Mouse (Mus musculus) hindbrain, embryonic 13.5 days (tissue): ENCODE results near the gene Adgrg5. TPM values are rescaled to one million over a fixed set of nuclear protein-coding genes. Genes with fewer than 3 reads are reported as not detected.

Source experiments
- ATAC-seq: fragments of 200-750 bp; cut with Nextera tagmentation; 2 replicates; pipeline ENCODE4 v1.8.0; 2017; ENCODE audit warnings: moderate TSS enrichment; ENCODE audit not compliant: low FRiP score
- H3K27ac ChIP-seq: fragments of 300-500 bp; sonication (generic); 2 replicates; pipeline ENCODE4 v1.5.1; 2015; ENCODE audit warnings: inconsistent platforms, mild to moderate bottlenecking, moderate library complexity
- H3K27me3 ChIP-seq: fragments of 300-500 bp; sonication (generic); 2 replicates; pipeline ENCODE4 v1.6.1; 2015; ENCODE audit warnings: mild to moderate bottlenecking, inconsistent platforms
- H3K36me3 ChIP-seq: fragments of 300-500 bp; sonication (generic); 2 replicates; pipeline ENCODE4 v1.6.1; 2015; ENCODE audit warnings: mild to moderate bottlenecking, inconsistent platforms
- H3K4me1 ChIP-seq: fragments of 300-500 bp; sonication (generic); replicated peaks from 2 replicates; pipeline ENCODE4 v1.6.1; 2015; ENCODE audit warnings: inconsistent platforms
- H3K4me2 ChIP-seq: fragments of 300-500 bp; sonication (generic); 2 replicates; pipeline ENCODE4 v1.6.1; 2015; ENCODE audit warnings: inconsistent platforms, mild to moderate bottlenecking, moderate library complexity
- H3K4me3 ChIP-seq: fragments of 300-500 bp; sonication (generic); 2 replicates; pipeline ENCODE4 v1.5.1; 2015; ENCODE audit warnings: mild to moderate bottlenecking, inconsistent platforms
- H3K9ac ChIP-seq: fragments of 300-500 bp; sonication (generic); 2 replicates; pipeline ENCODE4 v1.6.1; 2015; ENCODE audit warnings: mild to moderate bottlenecking, inconsistent platforms
- H3K9me3 ChIP-seq: fragments of 300-500 bp; sonication (generic); 2 replicates; pipeline ENCODE4 v1.6.1; 2016; ENCODE audit warnings: inconsistent platforms
- WGBS: fragments of 180-500 bp; shearing (Covaris S2); methylation state at CpG from one replicate; pipeline ENCODE4 v1.1.7; 2015; 5-methylcytosine and 5-hydroxymethylcytosine counted together
- polyA plus RNA-seq: library from polyadenylated mRNA; unstranded; fragments of >200 nt; fragmentation: Nextera tagmentation; extraction: Ambion mirVana; gene quantifications from 2 replicates; pipeline ENCODE4 v1.2.1, GENCODE M21; 2015

Adgrg5 gene
- polyA plus RNA-seq, 1 experiment from 2014 or later = not detected

DNA sequence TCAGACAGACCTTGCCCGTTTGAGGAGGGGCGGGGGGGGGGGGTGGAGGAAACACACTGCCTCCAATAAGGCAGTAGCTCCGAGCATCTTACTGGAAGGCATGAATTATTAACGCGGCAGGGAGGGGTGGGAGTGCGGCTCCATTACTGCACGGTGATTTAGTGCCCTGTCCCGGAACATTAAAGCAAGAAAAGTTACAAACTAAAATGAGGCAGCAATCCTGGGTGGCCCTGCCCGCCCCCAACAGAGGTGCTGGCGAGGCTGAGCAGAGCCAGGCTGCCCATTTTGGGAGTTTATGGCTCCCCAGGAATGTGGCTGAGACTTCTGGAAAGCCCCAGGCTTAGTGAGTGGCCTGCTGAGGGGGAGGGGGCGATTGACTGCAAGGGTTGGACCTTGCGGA lies 19.8 kb upstream of the Adgrg5 start:
- WGBS = 59% methylated on average over 12 of the region's 12 CpGs

DNA sequence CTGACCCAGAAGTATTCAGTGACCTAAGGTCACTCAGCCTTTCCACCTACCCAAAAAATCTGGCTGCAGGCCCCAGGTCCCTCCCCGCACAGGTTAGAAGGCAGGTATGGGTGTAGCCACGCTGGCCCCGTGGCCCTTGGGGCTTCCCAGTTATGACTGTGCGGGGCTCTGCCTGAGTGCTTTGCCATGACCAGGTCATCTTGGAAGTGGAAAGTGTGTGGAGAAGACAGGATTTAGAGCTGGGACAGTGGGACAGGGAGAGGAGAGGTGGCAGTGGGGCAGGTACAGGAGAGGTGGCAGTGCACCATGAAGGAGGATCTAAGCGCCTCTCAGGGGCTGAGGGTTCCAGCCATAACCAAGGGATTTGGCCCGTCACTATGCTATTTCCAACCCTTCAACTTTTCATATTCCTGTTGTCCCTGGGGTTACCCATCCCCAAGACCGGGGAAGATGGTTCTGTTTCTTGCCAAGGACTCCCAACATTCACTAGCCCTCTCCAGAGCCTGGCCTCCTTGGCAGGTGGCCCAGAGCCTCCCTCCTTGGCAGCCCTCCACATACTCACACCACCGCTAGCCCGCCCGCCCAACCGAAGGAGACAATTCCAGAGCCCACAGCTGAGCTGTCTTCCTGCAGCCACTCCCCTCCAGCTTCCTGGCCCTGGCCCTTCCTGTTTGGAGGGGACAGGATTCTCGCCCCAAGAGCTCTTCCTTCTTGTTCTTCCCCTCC lies 18.9 kb upstream of the Adgrg5 start:
- Histone ChIP-seq H3K36me3 (no peaks in the 10 kb centered on the region), H3K9ac (peak overlapping the region; percentile 49; the same call in 1 of the 2 replicates), H3K4me1 (peaks cover 29% of the 10 kb centered on the region), H3K27me3 (peaks cover 4% of the 10 kb centered on the region; the same call in 1 of the 2 replicates), H3K4me3 (no peak overlapping the region), H3K27ac (0 out of 2 replicates have a peak overlapping the region, but pooled peaks have one; percentile 23), H3K9me3 (no peaks in the 10 kb centered on the region), H3K4me2 (no peak overlapping the region)
- peak; percentile 33; the same call in 1 of the 2 replicates for ATAC-seq
- 76% methylated on average over 12 of the region's 12 CpGs for WGBS

More for the DNA sequence above, 19.8 kb upstream of the Adgrg5 start:
- H3K36me3 ChIP-seq = no peaks in the 10 kb centered on the region
- H3K4me3 ChIP-seq = no peak overlapping the region
- peaks cover 5% of the 10 kb centered on the region; the same call in 1 of the 2 replicates for H3K27me3 ChIP-seq
- H3K27ac ChIP-seq = no peak overlapping the region
- no peak for ATAC-seq
- no peaks in the 10 kb centered on the region for H3K9me3 ChIP-seq
- peaks cover 37% of the 10 kb centered on the region for H3K4me1 ChIP-seq
- H3K4me2 ChIP-seq = no peak overlapping the region
- no peak overlapping the region for H3K9ac ChIP-seq

- no peak overlapping the region for H3K4me3 ChIP-seq
- no peak for ATAC-seq
- H3K4me1 ChIP-seq = peaks cover 19% of the 10 kb centered on the region
- H3K4me2 ChIP-seq = no peak overlapping the region
- H3K27ac ChIP-seq = peak overlapping the region; percentile 37; the same call in 1 of the 2 replicates
- WGBS = 83% methylated on average over 18 of the region's 18 CpGs
- no peaks in the 10 kb centered on the region for H3K9me3 ChIP-seq
- no peaks in the 10 kb centered on the region for H3K36me3 ChIP-seq
- 0 out of 2 replicates have a peak overlapping the region, but pooled peaks have one; percentile 43 for H3K9ac ChIP-seq
- peaks cover 20% of the 10 kb centered on the region for H3K27me3 ChIP-seq
Measured at GRCm38 (mm10) chr8:94907591-94908300, 15.7 kb upstream of the Adgrg5 start.

- H3K27me3 ChIP-seq = peaks cover 31% of the 10 kb centered on the region
- ATAC-seq = no peak
- peaks cover 27% of the 10 kb centered on the region for H3K4me1 ChIP-seq
- no peak overlapping the region for H3K9ac ChIP-seq
- H3K4me3 ChIP-seq = no peak overlapping the region
- H3K4me2 ChIP-seq = no peak overlapping the region
- no peaks in the 10 kb centered on the region for H3K36me3 ChIP-seq
- no peak overlapping the region for H3K27ac ChIP-seq
- H3K9me3 ChIP-seq = no peaks in the 10 kb centered on the region
- 7% methylated on average over 4 of the region's 4 CpGs for WGBS
Measured at GRCm38 (mm10) chr8:94908847-94909246, 14.6 kb upstream of the Adgrg5 start.

- Histone ChIP-seq H3K4me3 (peak overlapping the region; percentile 50), H3K4me1 (peaks cover 51% of the 10 kb centered on the region), H3K27ac (no peak overlapping the region), H3K27me3 (peaks cover 74% of the 10 kb centered on the region), H3K36me3 (no peaks in the 10 kb centered on the region), H3K9me3 (no peaks in the 10 kb centered on the region), H3K4me2 (peak overlapping the region; percentile 80), H3K9ac (peak overlapping the region; percentile 59)
- 6% methylated on average over 77 of the region's 77 CpGs for WGBS
- peak; percentile 62 for ATAC-seq
Measured at GRCm38 (mm10) chr8:94913061-94913660, 10.3 kb upstream of the Adgrg5 start.

DNA sequence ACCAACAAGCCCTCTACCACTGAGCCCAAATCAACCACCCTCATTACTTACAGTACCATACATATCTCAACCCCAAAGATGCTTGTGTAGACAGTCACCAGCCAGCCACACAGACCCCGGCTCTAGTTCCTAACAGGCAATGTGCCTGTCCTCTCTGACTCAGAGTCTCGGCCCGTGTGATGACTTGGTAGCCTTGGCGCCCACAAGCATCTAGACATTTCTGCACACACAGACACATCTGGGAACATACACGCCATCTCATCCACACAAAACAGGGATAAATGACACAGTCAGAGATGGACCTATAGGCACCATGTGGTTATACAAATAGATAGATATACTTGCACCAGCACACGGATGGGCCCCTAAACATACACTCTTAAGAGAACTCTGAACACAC lies 9.2 kb upstream of the Adgrg5 start:
- Histone ChIP-seq H3K27me3 (peaks cover 82% of the 10 kb centered on the region), H3K4me3 (no peak overlapping the region), H3K9ac (no peak overlapping the region), H3K4me1 (peaks cover 52% of the 10 kb centered on the region), H3K27ac (no peak overlapping the region), H3K36me3 (no peaks in the 10 kb centered on the region), H3K9me3 (no peaks in the 10 kb centered on the region), H3K4me2 (no peak overlapping the region)
- 84% methylated on average over 6 of the region's 6 CpGs for WGBS
- no peak for ATAC-seq

DNA sequence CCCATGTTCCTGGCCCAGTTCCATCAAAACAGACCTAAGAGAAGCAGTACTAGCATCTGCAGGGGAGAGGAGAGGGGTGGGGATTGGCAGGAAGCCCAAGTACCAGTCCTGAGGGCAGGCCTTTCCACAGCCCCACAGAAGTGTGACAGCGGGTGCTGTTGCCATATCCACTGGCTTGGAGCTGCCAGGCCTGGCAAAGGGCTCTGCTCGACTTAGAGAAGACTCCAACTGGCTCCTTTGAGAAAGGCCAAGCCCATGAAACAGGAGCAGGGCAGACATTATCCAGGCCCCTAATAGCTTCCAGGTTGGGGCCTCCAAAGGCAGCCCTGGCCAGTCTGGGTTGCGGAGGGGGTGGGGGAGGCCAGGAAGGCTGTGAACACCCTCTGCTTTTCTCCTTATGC lies 8.8 kb upstream of the Adgrg5 start:
- no peak for ATAC-seq
- H3K4me2 ChIP-seq = no peak overlapping the region
- peaks cover 52% of the 10 kb centered on the region for H3K4me1 ChIP-seq
- no peaks in the 10 kb centered on the region for H3K36me3 ChIP-seq
- no peak overlapping the region for H3K27ac ChIP-seq
- H3K27me3 ChIP-seq = peaks cover 80% of the 10 kb centered on the region
- no peak overlapping the region for H3K4me3 ChIP-seq
- H3K9ac ChIP-seq = no peak overlapping the region
- WGBS = 49% methylated on average over 3 of the region's 3 CpGs
- no peaks in the 10 kb centered on the region for H3K9me3 ChIP-seq

DNA sequence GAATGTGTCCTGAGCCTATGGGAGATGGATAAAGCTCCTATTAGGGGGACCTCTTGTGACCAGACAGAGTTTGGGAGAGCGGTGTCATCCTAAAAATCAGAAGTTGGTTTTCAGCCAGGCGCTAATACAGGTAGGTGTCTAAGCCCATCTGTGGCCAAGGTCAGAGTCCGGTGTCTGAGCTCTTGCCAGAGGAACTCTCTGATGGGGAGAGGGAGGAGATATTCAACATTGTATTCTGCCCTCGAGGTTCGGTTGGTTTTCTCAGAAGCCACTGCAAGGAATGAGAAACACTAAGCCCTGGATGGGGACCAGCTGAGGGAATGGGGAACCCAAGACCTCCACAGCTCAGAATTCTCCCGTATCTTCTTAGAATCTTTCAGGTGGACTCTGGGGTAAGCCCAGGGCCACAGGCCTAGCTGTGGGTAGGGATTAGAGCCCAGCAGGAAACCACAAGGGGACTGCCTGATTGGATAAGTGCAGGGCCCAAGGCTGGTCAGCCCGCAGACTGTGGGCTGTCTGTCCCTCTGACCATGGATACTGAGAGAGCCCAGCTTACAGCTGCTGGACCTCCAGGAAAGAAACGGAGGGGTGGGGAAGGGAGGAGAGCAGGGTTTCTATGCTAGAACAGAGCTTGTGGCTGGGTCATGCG lies 7.1 kb upstream of the Adgrg5 start:
- Histone ChIP-seq H3K27me3 (peaks cover 80% of the 10 kb centered on the region), H3K4me1 (peaks cover 52% of the 10 kb centered on the region)
- 48% methylated on average over 9 of the region's 9 CpGs for WGBS

GRCm38 (mm10) chr8:94916960-94917324 lies 6.6 kb upstream of the Adgrg5 start:
- Histone ChIP-seq H3K36me3 (no peaks in the 10 kb centered on the region), H3K9me3 (no peaks in the 10 kb centered on the region), H3K4me3 (peak overlapping the region; percentile 51), H3K27ac (peak overlapping the region; percentile 52; the same call in 1 of the 2 replicates), H3K4me1 (peaks cover 52% of the 10 kb centered on the region), H3K27me3 (peaks cover 75% of the 10 kb centered on the region), H3K4me2 (peak overlapping the region; percentile 79), H3K9ac (peak overlapping the region; percentile 70)
- WGBS = 12% methylated on average over 10 of the region's 10 CpGs
- no peak for ATAC-seq

More for the DNA sequence above, 7.1 kb upstream of the Adgrg5 start:
- ATAC-seq = no peak
- H3K27ac ChIP-seq = no peak overlapping the region
- H3K4me3 ChIP-seq = peak overlapping the region; percentile 51
- H3K36me3 ChIP-seq = no peaks in the 10 kb centered on the region
- no peaks in the 10 kb centered on the region for H3K9me3 ChIP-seq
- peak overlapping the region; percentile 70 for H3K9ac ChIP-seq
- H3K4me2 ChIP-seq = peak overlapping the region; percentile 79

GRCm38 (mm10) chr8:94917352-94917751 lies 6.1 kb upstream of the Adgrg5 start:
- H3K27ac ChIP-seq = peak overlapping the region; percentile 52; the same call in 1 of the 2 replicates

GRCm38 (mm10) chr8:94917851-94918495 lies 5.5 kb upstream of the Adgrg5 start, which contains the start of gene Ccdc102a:
Gene Ccdc102a (minus strand): TSS chr8:94918098.
- Histone ChIP-seq H3K36me3 (no peaks in the 10 kb centered on the region), H3K9ac (peak within 1 kb of the TSS; percentile 70), H3K27me3 (peaks cover 68% of the 10 kb centered on the region), H3K4me1 (peaks cover 55% of the 10 kb centered on the region), H3K27ac (peak within 1 kb of the TSS; percentile 52; the same call in 1 of the 2 replicates), H3K4me2 (peak within 1 kb of the TSS; percentile 79), H3K4me3 (peak within 1 kb of the TSS; percentile 51), H3K9me3 (no peaks in the 10 kb centered on the region)
- 3% methylated on average over 45 of the region's 51 CpGs for WGBS
- ATAC-seq = peak; percentile 34

More at GRCm38 (mm10) chr8:94917352-94917751, 6.1 kb upstream of the Adgrg5 start:
- H3K9me3 ChIP-seq = no peaks in the 10 kb centered on the region
- peaks cover 73% of the 10 kb centered on the region for H3K27me3 ChIP-seq
- WGBS = 0% methylated on average over 26 of the region's 27 CpGs
- ATAC-seq = peak; percentile 82
- peak overlapping the region; percentile 51 for H3K4me3 ChIP-seq
- no peaks in the 10 kb centered on the region for H3K36me3 ChIP-seq
- H3K9ac ChIP-seq = peak overlapping the region; percentile 70
- peak overlapping the region; percentile 79 for H3K4me2 ChIP-seq
- peaks cover 52% of the 10 kb centered on the region for H3K4me1 ChIP-seq
